Mouse (Mus musculus): ENCODE measurements at regions not wholly inside any gene's neighbourhood (a gene's known extent, or its start where the extent isn't known, plus 50 kb on each side); places are given as distances from the start of the nearest gene placed in this dataset.
"Not testable (repeated sequence)": the region's sequence is repeated elsewhere in the genome, so short reads cannot be mapped to it uniquely, and the experiment has no call there.

GRCm38 (mm10) chr8:88903094-88903493 is 140.9 kb downstream of the Sall1 start:
- no peak for DNase-seq

- DNase-seq, result no peak
Observed at GRCm38 (mm10) chr8:88883751-88884390, 160.1 kb downstream of the Sall1 start.

GRCm38 (mm10) chr8:88879857-88880256 is 164.1 kb downstream of the Sall1 start:
- DNase-seq, result peak; percentile 12

GRCm38 (mm10) chr8:88877921-88878320 is 166.0 kb downstream of the Sall1 start:
- no peak for DNase-seq

GRCm38 (mm10) chr8:88862846-88863455 is 166.1 kb downstream of the Cyld start:
- DNase-seq, result no peak

GRCm38 (mm10) chr8:88857216-88857615 is 160.4 kb downstream of the Cyld start:
- DNase-seq, result no peak

GRCm38 (mm10) chr8:88853200-88853599 is 156.4 kb downstream of the Cyld start:
- no peak for DNase-seq

GRCm38 (mm10) chr8:88845916-88846315 is 149.1 kb downstream of the Cyld start:
- DNase-seq, result no peak

GRCm38 (mm10) chr8:88844370-88844769 is 147.5 kb downstream of the Cyld start:
- DNase-seq, result peak; percentile 10

GRCm38 (mm10) chr8:88842451-88842850 is 145.6 kb downstream of the Cyld start:
- DNase-seq, result no peak

- DNase-seq, result no peak
Observed at GRCm38 (mm10) chr8:88840096-88840495, 143.3 kb downstream of the Cyld start.

GRCm38 (mm10) chr8:88835756-88836291 is 139.0 kb downstream of the Cyld start:
- DNase-seq, result no peak

GRCm38 (mm10) chr8:88825816-88826215 is 129.0 kb downstream of the Cyld start:
- DNase-seq, result peak; percentile 0

- peak; percentile 1 for DNase-seq
Observed at GRCm38 (mm10) chr8:88823931-88824330, 127.1 kb downstream of the Cyld start.

GRCm38 (mm10) chr8:88820275-88820850 is 123.5 kb downstream of the Cyld start:
- DNase-seq, result peak; percentile 2

GRCm38 (mm10) chr8:88816461-88816860 is 119.6 kb downstream of the Cyld start:
- DNase-seq, result peak; percentile 0

- DNase-seq, result peak; percentile 1
Observed at GRCm38 (mm10) chr8:88814246-88814645, 117.4 kb downstream of the Cyld start.

GRCm38 (mm10) chr8:88812901-88813676 is 116.3 kb downstream of the Cyld start:
- DNase-seq, result peak; percentile 1

GRCm38 (mm10) chr8:88806851-88807250 is 110.0 kb downstream of the Cyld start:
- not testable (repeated sequence) for DNase-seq
